16 mouse cellular contexts compared by ENCODE assay signal in genomic region chr2:169892441-169893038, GRCm38 (mm10).
DNase-seq lines count a peak whose midpoint lies in the region; ATAC-seq and TF ChIP-seq lines count a peak whose summit lies in the region.
"Had no signal": no experiment of that assay in that cellular context is flagged by ENCODE, and none has a peak within 500 bp of the region (broad histone marks: within the 10 kb centered on the region; RNA-seq: fewer than 3 reads in every experiment).

No protein-coding gene starts in this region.

- no peaks in the 10 kb centered on the region for H3K36me3 ChIP-seq in hindbrain, embryonic 13.5 days
- no peaks in the 10 kb centered on the region for H3K36me3 ChIP-seq in hindbrain, embryonic 11.5 days (ENCODE audit: control insufficient read depth, insufficient read depth, low read length)
- no peaks in the 10 kb centered on the region for H3K36me3 ChIP-seq in hindbrain, postnatal 0 days (ENCODE audit: insufficient read depth, low read length)
- no peaks in the 10 kb centered on the region for H3K36me3 ChIP-seq in neural tube, embryonic 13.5 days
- H3K36me3 ChIP-seq: intestine, embryonic 15.5 days; limb, embryonic 12.5 days had no signal

- H3K27me3 ChIP-seq in hindbrain, embryonic 13.5 days, result no peaks in the 10 kb centered on the region
- no peaks in the 10 kb centered on the region for H3K27me3 ChIP-seq in hindbrain, embryonic 11.5 days (ENCODE audit: control insufficient read depth, insufficient read depth, low read length)
- H3K27me3 ChIP-seq in hindbrain, postnatal 0 days (ENCODE audit: insufficient read depth, low read length), result no peaks in the 10 kb centered on the region
- no peaks in the 10 kb centered on the region for H3K27me3 ChIP-seq in neural tube, embryonic 13.5 days
- H3K27me3 ChIP-seq: intestine, embryonic 15.5 days; limb, embryonic 12.5 days had no signal

- 0 out of 2 replicates have a peak, but pooled peaks have one; percentile 44 for ATAC-seq in hindbrain, embryonic 13.5 days (ENCODE audit: low FRiP score)
- no peak for ATAC-seq in hindbrain, embryonic 11.5 days (ENCODE audit: low FRiP score)
- ATAC-seq in hindbrain, postnatal 0 days, result no peak; the same call in 1 of the 2 replicates
- peak; percentile 52 for ATAC-seq in neural tube, embryonic 13.5 days (ENCODE audit: low read depth)
- ATAC-seq: intestine, embryonic 15.5 days had no signal

- no peak for DNase-seq in hindbrain, embryonic 11.5 days (ENCODE audit: low spot score)
- peak; percentile 68 for DNase-seq in brain, embryonic 14.5 days (ENCODE audit: low read depth)
- DNase-seq in hindbrain, postnatal 0 days (ENCODE audit: low spot score), result peak; percentile 59
- DNase-seq in cerebellum, postnatal 14 days, result no peak
- DNase-seq in kidney, adult 9 months, result no peak
- DNase-seq in left cerebral cortex, adult 9 months (ENCODE audit: low spot score in 2 of 2), result no peak
- DNase-seq: cerebellum, postnatal 10 days; heart, postnatal 14 days; kidney, postnatal 25 days; thymus, postnatal 36 days had no signal

- peak overlapping the region; percentile 81 for H3K27ac ChIP-seq in hindbrain, embryonic 13.5 days
- no peak overlapping the region for H3K27ac ChIP-seq in hindbrain, embryonic 11.5 days (ENCODE audit: low read depth, low read length)
- H3K27ac ChIP-seq in hindbrain, postnatal 0 days, result no peak overlapping the region
- H3K27ac ChIP-seq in neural tube, embryonic 13.5 days (replicated peaks), result peak overlapping the region; percentile 83
- H3K27ac ChIP-seq: intestine, embryonic 15.5 days; limb, embryonic 12.5 days; liver, embryonic 14.5 days had no signal

- H3K4me2 ChIP-seq in hindbrain, embryonic 13.5 days, result no peak overlapping the region
- no peak overlapping the region for H3K4me2 ChIP-seq in hindbrain, embryonic 11.5 days (replicated peaks; ENCODE audit: low read depth, low read length)
- H3K4me2 ChIP-seq in hindbrain, postnatal 0 days (ENCODE audit: low read depth, low read length), result no peak overlapping the region
- H3K4me2 ChIP-seq in neural tube, embryonic 13.5 days, result peak overlapping the region; percentile 7; the same call in 1 of the 2 replicates
- H3K4me2 ChIP-seq: heart, embryonic 11.5 days; intestine, embryonic 15.5 days; limb, embryonic 12.5 days had no signal

- peaks cover 28% of the 10 kb centered on the region for H3K4me1 ChIP-seq in hindbrain, embryonic 13.5 days (replicated peaks)
- H3K4me1 ChIP-seq in hindbrain, embryonic 11.5 days (replicated peaks; ENCODE audit: control insufficient read depth, insufficient read depth, low read length), result no peaks in the 10 kb centered on the region
- H3K4me1 ChIP-seq in hindbrain, postnatal 0 days (ENCODE audit: insufficient read depth, low read length), result no peaks in the 10 kb centered on the region
- peaks cover 46% of the 10 kb centered on the region for H3K4me1 ChIP-seq in neural tube, embryonic 13.5 days (replicated peaks)
- H3K4me1 ChIP-seq: intestine, embryonic 15.5 days; limb, embryonic 12.5 days had no signal

- H3K9me3 ChIP-seq in hindbrain, embryonic 13.5 days, result no peaks in the 10 kb centered on the region
- H3K9me3 ChIP-seq in hindbrain, embryonic 11.5 days (ENCODE audit: control insufficient read depth, low read length), result no peaks in the 10 kb centered on the region
- no peaks in the 10 kb centered on the region for H3K9me3 ChIP-seq in hindbrain, postnatal 0 days (ENCODE audit: low read length)
- H3K9me3 ChIP-seq in neural tube, embryonic 13.5 days, result no peaks in the 10 kb centered on the region
- H3K9me3 ChIP-seq: intestine, embryonic 15.5 days; limb, embryonic 12.5 days had no signal

- TF ChIP-seq POLR2A in brain, embryonic 14.5 days (IDR thresholded peaks at IDR 0.05; ENCODE audit: borderline replicate concordance, extremely low read depth, insufficient read depth, insufficient read length, poor library complexity, severe bottlenecking), result no peak

- WGBS in hindbrain, embryonic 13.5 days, result 20% methylated on average over 14 of the region's 14 CpGs
- WGBS in hindbrain, embryonic 11.5 days, result 36% methylated on average over 14 of the region's 14 CpGs
- 19% methylated on average over 14 of the region's 14 CpGs for WGBS in hindbrain, postnatal 0 days
- 19% methylated on average over 14 of the region's 14 CpGs for WGBS in neural tube, embryonic 13.5 days

- H3K4me3 ChIP-seq in hindbrain, embryonic 13.5 days, result no peak overlapping the region
- H3K4me3 ChIP-seq in hindbrain, embryonic 11.5 days (ENCODE audit: low read depth, low read length), result no peak overlapping the region
- H3K4me3 ChIP-seq in hindbrain, postnatal 0 days (ENCODE audit: low read length), result no peak overlapping the region
- H3K4me3 ChIP-seq in neural tube, embryonic 13.5 days, result no peak overlapping the region
- H3K4me3 ChIP-seq: intestine, embryonic 15.5 days; limb, embryonic 12.5 days had no signal

- TF ChIP-seq CTCF in brain, embryonic 14.5 days (IDR thresholded peaks at IDR 0.05; ENCODE audit: borderline replicate concordance, extremely low read depth, insufficient read depth, insufficient read length), result no peak
- peak; percentile 4; the same call in 1 of the 2 replicates for TF ChIP-seq CTCF in hindbrain, postnatal 0 days (IDR thresholded peaks at IDR 0.05; ENCODE audit: low read depth)

- H3K9ac ChIP-seq in hindbrain, embryonic 13.5 days, result no peak overlapping the region
- H3K9ac ChIP-seq in hindbrain, embryonic 11.5 days (ENCODE audit: low read depth, low read length), result no peak overlapping the region
- no peak overlapping the region for H3K9ac ChIP-seq in hindbrain, postnatal 0 days (replicated peaks; ENCODE audit: low read length)
- no peak overlapping the region for H3K9ac ChIP-seq in neural tube, embryonic 13.5 days
- H3K9ac ChIP-seq: intestine, embryonic 15.5 days; limb, embryonic 12.5 days; liver, embryonic 14.5 days had no signal

Comparison
In these comparisons a context has a peak if more than half of its experiments do, and no peak if none do; other contexts are left out.
1. ATAC-seq: peak in hindbrain, embryonic 13.5 days (single experiment) and neural tube, embryonic 13.5 days (single experiment); none in hindbrain, embryonic 11.5 days (single experiment) and hindbrain, postnatal 0 days (single experiment).
2. H3K27ac ChIP-seq: peak in hindbrain, embryonic 13.5 days (single experiment) and neural tube, embryonic 13.5 days (single experiment); none in hindbrain, embryonic 11.5 days (single experiment) and hindbrain, postnatal 0 days (single experiment).
3. DNase-seq: peak in brain, embryonic 14.5 days (single experiment) and hindbrain, postnatal 0 days (single experiment); none in hindbrain, embryonic 11.5 days (single experiment), cerebellum, postnatal 14 days (0 of 2), kidney, adult 9 months (single experiment) and left cerebral cortex, adult 9 months (0 of 2).